Mouse (Mus musculus) olfactory bulb, adult 2 months (tissue): Measurements from ENCODE around the gene Fkbp15. TPM values are rescaled to one million over a fixed set of nuclear protein-coding genes. Genes with fewer than 3 reads are reported as not detected.
"Not testable (repeated sequence)": the region's sequence is repeated elsewhere in the genome, so short reads cannot be mapped to it uniquely, and the experiment has no call there.

Experiments used
- H3K27ac ChIP-seq: fragments of 200-500 bp; 2 replicates; pipeline ENCODE4 v1.5.1; 2012; ENCODE audit warnings: low read depth, low read length; ENCODE audit not compliant: insufficient read depth
- H3K4me1 ChIP-seq: fragments of 200-500 bp; 2 replicates; pipeline ENCODE4 v1.6.1; 2012; ENCODE audit warnings: low read length; ENCODE audit not compliant: control insufficient read depth, insufficient read depth
- H3K4me3 ChIP-seq: fragments of 200-500 bp; 2 replicates; pipeline ENCODE4 v1.5.1; 2012; ENCODE audit warnings: mild to moderate bottlenecking, low read depth, low read length, moderate library complexity; ENCODE audit not compliant: insufficient read depth
- CTCF ChIP-seq: fragments of 200-500 bp; IDR thresholded peaks from 2 replicates; pipeline ENCODE4 v1.5.1; 2012; ENCODE audit warnings: low read depth, mild to moderate bottlenecking, low read length, moderate library complexity; ENCODE audit not compliant: insufficient read depth
- POLR2A ChIP-seq: fragments of 200-500 bp; IDR thresholded peaks from 2 replicates; pipeline ENCODE4 v1.6.1; 2012; ENCODE audit warnings: mild to moderate bottlenecking, low read depth, low read length, moderate library complexity; ENCODE audit not compliant: insufficient read depth
- WGBS: fragments of 180-500 bp; shearing (Covaris S2); methylation state at CpG from one replicate; pipeline ENCODE4 v1.1.7; 2018; 5-methylcytosine and 5-hydroxymethylcytosine counted together
- polyA plus RNA-seq: library from polyadenylated mRNA; stranded (reverse); fragments of >200 nt; gene quantifications from 2 replicates; pipeline ENCODE4 v1.2.4, GENCODE M21; 2012; ENCODE audit warnings: low replicate concordance; ENCODE audit not compliant: missing spikeins, insufficient read depth, insufficient read length

Fkbp15 gene
- polyA plus RNA-seq, 1 experiment, result not detected

- 64% methylated on average over 4 of the region's 4 CpGs for WGBS
- H3K4me1 ChIP-seq, result 0 out of 2 replicates have a peak, but pooled peaks cover 2% of the 10 kb centered on the region
Measured at GRCm38 (mm10) chr4:62278081-62278480, 82.3 kb downstream of the Fkbp15 start.

GRCm38 (mm10) chr4:62277222-62277621 lies 83.1 kb downstream of the Fkbp15 start:
- H3K4me1 ChIP-seq, result 0 out of 2 replicates have a peak, but pooled peaks cover 2% of the 10 kb centered on the region
- TF ChIP-seq POLR2A (no peak), CTCF (no peak)
- no peak overlapping the region for H3K27ac ChIP-seq
- no peak overlapping the region for H3K4me3 ChIP-seq
- 63% methylated on average over 3 of the region's 3 CpGs for WGBS

More at GRCm38 (mm10) chr4:62278081-62278480, 82.3 kb downstream of the Fkbp15 start:
- Histone ChIP-seq H3K4me3 (no peak overlapping the region), H3K27ac (no peak overlapping the region)
- TF ChIP-seq POLR2A (no peak), CTCF (no peak)

- Histone ChIP-seq H3K4me3 (no peak overlapping the region), H3K27ac (no peak overlapping the region), H3K4me1 (0 out of 2 replicates have a peak, but pooled peaks cover 2% of the 10 kb centered on the region)
- 89% methylated on average over 10 of the region's 10 CpGs for WGBS
- no peak for TF ChIP-seq CTCF
- no peak for TF ChIP-seq POLR2A
Measured at GRCm38 (mm10) chr4:62276642-62277041, 83.7 kb downstream of the Fkbp15 start.

GRCm38 (mm10) chr4:62274841-62275536 lies 85.4 kb downstream of the Fkbp15 start:
- Histone ChIP-seq H3K4me3 (no peak overlapping the region), H3K4me1 (0 out of 2 replicates have a peak, but pooled peaks cover 2% of the 10 kb centered on the region), H3K27ac (no peak overlapping the region)
- TF ChIP-seq CTCF (no peak), POLR2A (no peak)
- 18% methylated on average over 12 of the region's 12 CpGs for WGBS

GRCm38 (mm10) chr4:62273916-62274315 lies 86.4 kb downstream of the Fkbp15 start:
- 96% methylated on average over 10 of the region's 10 CpGs for WGBS
- Histone ChIP-seq H3K27ac (no peak overlapping the region), H3K4me1 (0 out of 2 replicates have a peak, but pooled peaks cover 2% of the 10 kb centered on the region), H3K4me3 (no peak overlapping the region)
- TF ChIP-seq CTCF (no peak), POLR2A (no peak)

- TF ChIP-seq POLR2A (no peak), CTCF (no peak)
- H3K27ac ChIP-seq, result no peak overlapping the region
- H3K4me3 ChIP-seq, result no peak overlapping the region
- 91% methylated on average over 10 of the region's 10 CpGs for WGBS
- H3K4me1 ChIP-seq, result 0 out of 2 replicates have a peak, but pooled peaks cover 2% of the 10 kb centered on the region
Measured at GRCm38 (mm10) chr4:62272696-62273095, 87.7 kb downstream of the Fkbp15 start.

GRCm38 (mm10) chr4:62267101-62267500 lies 93.2 kb downstream of the Fkbp15 start:
- H3K4me3 ChIP-seq, result no peak overlapping the region
- 75% methylated on average over 10 of the region's 10 CpGs for WGBS
- H3K27ac ChIP-seq, result no peak overlapping the region
- peaks cover 4% of the 10 kb centered on the region for H3K4me1 ChIP-seq
- TF ChIP-seq POLR2A (no peak), CTCF (no peak)

GRCm38 (mm10) chr4:62266016-62266415 lies 94.3 kb downstream of the Fkbp15 start:
- H3K4me1 ChIP-seq, H3K27ac ChIP-seq, H3K4me3 ChIP-seq: not testable (repeated sequence)
- WGBS, result 37% methylated on average over 7 of the region's 7 CpGs

- Histone ChIP-seq H3K4me1 (peaks cover 4% of the 10 kb centered on the region), H3K4me3 (no peak overlapping the region), H3K27ac (no peak overlapping the region)
- 50% methylated on average over 10 of the region's 10 CpGs for WGBS
- TF ChIP-seq POLR2A (no peak), CTCF (no peak)
Measured at GRCm38 (mm10) chr4:62265154-62265836, 95.1 kb downstream of the Fkbp15 start.
